Mouse (Mus musculus) spleen, postnatal 14 days (tissue): ENCODE data around the gene Tmem232.
"Not testable (repeated sequence)": the region's sequence is repeated elsewhere in the genome, so short reads cannot be mapped to it uniquely, and the experiment has no call there.

Experiments
- DNase-seq, 2 experiments: peaks; one replicate each; pipeline ENCODE4 v3.0.0; 2021 to 2022; ENCODE audit warnings: low spot score in 2 of 2

The Tmem232 gene

GRCm38 (mm10) chr17:65225347-65225916, 315.1 kb downstream of the Tmem232 start:
- no peak for DNase-seq

- not testable (repeated sequence) for DNase-seq
Observed at GRCm38 (mm10) chr17:65221687-65222086, 318.9 kb downstream of the Tmem232 start.
